Mouse (Mus musculus) E14TG2a.4 (cell line): ENCODE data around the gene Pdhb.

Experiments
- H3K27me3 ChIP-seq: 2 replicates; pipeline ENCODE4 v1.6.1; 2014; ENCODE audit warnings: low read length, control low read depth; ENCODE audit not compliant: insufficient read depth
- H3K36me3 ChIP-seq: 2 replicates; pipeline ENCODE4 v1.6.1; 2014; ENCODE audit warnings: low read length, control low read depth; ENCODE audit not compliant: insufficient read depth
- H3K4me1 ChIP-seq: replicated peaks from 2 replicates; pipeline ENCODE4 v1.6.1; 2014; ENCODE audit warnings: low read depth, low read length, control low read depth
- H3K4me3 ChIP-seq: replicated peaks from 2 replicates; pipeline ENCODE4 v1.5.1; 2014; ENCODE audit warnings: mild to moderate bottlenecking, low read length
- H3K9me3 ChIP-seq: 2 replicates; pipeline ENCODE4 v1.6.1; 2014; ENCODE audit warnings: low read length, control low read depth
- CTCF ChIP-seq: conservative IDR thresholded peaks from 2 replicates; pipeline ENCODE4 v1.5.1; 2014; ENCODE audit warnings: low read length
- NANOG ChIP-seq: IDR thresholded peaks from 2 replicates; pipeline ENCODE4 v1.6.1; 2014; ENCODE audit warnings: borderline replicate concordance, low read length, mixed read lengths
- POU5F1 ChIP-seq: IDR thresholded peaks from 2 replicates; pipeline ENCODE4 v1.6.1; 2014; ENCODE audit warnings: low read length, borderline replicate concordance

Pdhb gene

DNA sequence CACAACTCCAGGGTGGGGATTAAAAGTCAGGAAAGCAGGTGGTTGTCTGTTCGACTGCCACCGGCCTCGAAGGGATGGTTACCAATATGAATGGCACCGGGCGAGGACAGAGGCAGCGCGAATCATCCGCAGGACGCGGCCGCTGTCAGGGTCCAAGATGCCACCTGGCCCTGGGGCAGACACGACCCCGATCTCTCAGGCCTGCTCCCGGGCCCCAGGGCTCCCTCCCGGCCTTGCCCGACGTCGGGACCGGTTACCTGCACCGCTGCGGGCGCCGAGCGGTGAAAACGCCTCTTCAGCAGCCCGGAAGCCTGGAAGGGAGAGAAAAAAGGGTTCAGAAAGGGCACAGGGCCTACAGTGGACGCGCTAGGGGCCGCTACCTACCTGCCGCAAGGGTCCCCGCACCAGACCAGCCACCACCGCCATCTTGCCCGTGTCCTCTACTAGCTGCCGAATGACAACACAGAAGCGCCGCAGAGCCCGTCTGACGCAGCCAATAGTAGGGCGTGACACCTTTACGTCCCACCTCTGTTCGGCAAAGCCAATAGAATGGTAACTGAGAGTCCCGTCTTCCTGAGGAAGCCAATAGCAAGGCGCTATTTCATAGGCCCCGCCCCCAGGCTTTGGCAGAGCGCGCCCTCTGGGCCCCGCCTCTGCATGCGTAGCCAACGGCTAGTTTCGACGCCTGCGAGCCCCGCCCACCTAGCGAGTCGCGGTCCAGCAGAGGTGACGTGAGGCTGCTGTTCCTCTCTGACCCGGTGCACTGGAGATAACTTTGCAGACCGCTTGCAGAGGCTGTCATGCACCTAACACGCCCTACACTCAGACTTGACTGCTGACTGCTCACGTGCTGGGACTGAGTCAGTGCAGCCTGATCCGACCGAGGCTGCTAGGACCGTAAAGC is at the start of gene Pdhb:
Gene Pdhb (minus strand): TSS at position 519 of the 904 bp plus-strand sequence.
- Histone ChIP-seq H3K36me3 (peaks cover 40% of the 10 kb centered on the region), H3K4me1 (peaks cover 43% of the 10 kb centered on the region), H3K27me3 (no peaks in the 10 kb centered on the region), H3K9me3 (no peaks in the 10 kb centered on the region), H3K4me3 (peak within 1 kb of the TSS; percentile 98)
- no peak for TF ChIP-seq CTCF
- no peak for TF ChIP-seq NANOG
- TF ChIP-seq POU5F1, result no peak

DNA sequence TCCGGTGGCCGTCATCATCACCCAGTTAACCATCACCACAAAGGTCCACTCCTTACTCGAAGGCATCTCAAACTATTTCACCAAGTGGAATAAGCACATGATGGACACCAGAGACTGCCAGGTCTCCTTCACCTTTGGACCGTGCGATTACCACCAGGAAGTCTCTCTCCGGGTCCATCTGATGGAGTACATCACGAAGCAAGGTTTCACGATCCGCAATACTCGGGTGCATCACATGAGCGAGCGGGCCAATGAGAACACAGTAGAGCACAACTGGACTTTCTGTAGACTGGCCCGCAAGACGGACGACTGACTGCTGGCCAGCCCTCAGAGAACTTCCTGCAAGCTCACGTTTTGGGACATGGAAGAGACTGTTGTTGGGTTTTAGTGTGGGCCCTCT is 49.7 kb upstream of the Pdhb start:
- TF ChIP-seq NANOG (no peak), CTCF (no peak), POU5F1 (no peak)

DNA sequence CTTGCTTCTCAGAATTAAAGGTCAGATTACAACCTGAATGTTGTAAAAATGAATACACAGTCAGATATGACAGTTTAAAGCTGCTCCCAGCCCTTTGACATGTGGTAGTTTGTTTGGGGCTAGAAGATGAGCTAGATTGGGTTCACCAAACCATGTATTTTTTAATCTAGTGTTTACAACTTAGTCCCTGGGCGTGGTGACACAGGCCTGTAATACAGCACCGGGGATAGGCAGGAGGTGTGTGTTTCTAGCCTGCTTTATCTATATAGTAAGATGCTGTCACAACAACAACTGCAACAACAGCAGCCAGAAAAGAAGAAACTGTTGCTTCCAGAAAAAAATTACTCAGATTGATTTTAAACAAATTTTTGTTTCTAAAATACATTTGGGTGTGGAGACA is 48.1 kb upstream of the Pdhb start:
- H3K9me3 ChIP-seq, result no peaks in the 10 kb centered on the region

More for the DNA sequence above, 49.7 kb upstream of the Pdhb start:
- Histone ChIP-seq H3K36me3 (peaks cover 41% of the 10 kb centered on the region), H3K4me1 (peaks cover 28% of the 10 kb centered on the region), H3K27me3 (no peaks in the 10 kb centered on the region), H3K9me3 (no peaks in the 10 kb centered on the region), H3K4me3 (no peak overlapping the region)

GRCm38 (mm10) chr14:8220306-8220705 is 47.5 kb upstream of the Pdhb start:
- H3K36me3 ChIP-seq, result peaks cover 41% of the 10 kb centered on the region
- peaks cover 51% of the 10 kb centered on the region for H3K4me1 ChIP-seq
- H3K9me3 ChIP-seq, result no peaks in the 10 kb centered on the region
- TF ChIP-seq NANOG (no peak), CTCF (peak; percentile 65), POU5F1 (no peak)
- no peaks in the 10 kb centered on the region for H3K27me3 ChIP-seq
- no peak overlapping the region; the same call in 1 of the 2 replicates for H3K4me3 ChIP-seq

More for the DNA sequence above, 48.1 kb upstream of the Pdhb start:
- TF ChIP-seq CTCF (no peak), POU5F1 (no peak), NANOG (no peak)
- Histone ChIP-seq H3K4me1 (peaks cover 45% of the 10 kb centered on the region), H3K27me3 (no peaks in the 10 kb centered on the region), H3K4me3 (no peak overlapping the region), H3K36me3 (peaks cover 41% of the 10 kb centered on the region)

DNA sequence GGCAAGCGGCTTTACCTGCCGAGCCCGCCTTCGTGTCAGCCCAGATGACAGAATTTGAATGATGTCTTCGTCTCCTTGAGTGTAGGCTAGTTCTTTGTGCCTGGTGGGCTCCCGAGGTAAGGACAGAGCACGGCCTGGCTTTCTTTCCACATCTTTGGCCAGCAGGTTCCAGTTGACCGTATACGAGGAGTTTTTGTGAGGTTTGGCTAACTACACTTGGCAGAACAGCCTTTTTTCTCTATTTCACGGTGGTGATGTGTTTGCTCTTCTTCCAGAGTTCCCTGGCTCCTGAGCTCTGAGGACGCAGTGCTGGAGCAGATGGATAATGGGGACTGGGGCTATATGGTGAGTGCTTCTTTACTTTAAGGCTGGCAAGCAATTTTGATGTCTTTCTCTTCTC is 47.1 kb upstream of the Pdhb start:
- H3K4me3 ChIP-seq, result peak overlapping the region; percentile 50; the same call in 1 of the 2 replicates
- H3K4me1 ChIP-seq, result peaks cover 55% of the 10 kb centered on the region
- no peaks in the 10 kb centered on the region for H3K27me3 ChIP-seq
- TF ChIP-seq CTCF (no peak), POU5F1 (no peak), NANOG (no peak)
- no peaks in the 10 kb centered on the region for H3K9me3 ChIP-seq
- H3K36me3 ChIP-seq, result peaks cover 41% of the 10 kb centered on the region

- TF ChIP-seq POU5F1 (no peak), NANOG (peak; percentile 66; the same call in 1 of the 2 replicates)
- Histone ChIP-seq H3K27me3 (no peaks in the 10 kb centered on the region), H3K4me1 (peaks cover 59% of the 10 kb centered on the region), H3K4me3 (peak overlapping the region; percentile 50), H3K36me3 (peaks cover 33% of the 10 kb centered on the region), H3K9me3 (no peaks in the 10 kb centered on the region)
These were observed 46.0 kb upstream of the Pdhb start for GRCm38 (mm10) chr14:8218730-8219380.

DNA sequence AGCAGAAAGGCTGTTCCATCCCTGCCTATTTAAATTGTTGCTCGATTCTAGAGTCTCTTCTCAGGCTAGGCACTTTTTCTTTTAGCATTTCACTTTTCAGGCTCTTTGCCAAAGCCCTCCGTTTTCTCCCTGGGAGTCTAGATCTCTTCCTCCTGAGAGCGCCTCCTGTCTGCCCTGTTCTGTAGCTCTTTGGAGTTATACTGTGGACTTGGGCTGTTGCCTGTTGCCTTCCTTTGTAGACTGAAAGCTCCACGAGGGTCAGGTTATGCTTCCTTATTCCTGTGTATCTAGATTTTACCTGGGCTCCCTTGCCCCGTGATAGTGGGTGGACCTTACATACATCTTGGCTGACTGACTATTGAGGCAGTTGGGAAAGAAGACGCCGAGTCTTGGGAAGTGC is 45.4 kb upstream of the Pdhb start:
- peaks cover 59% of the 10 kb centered on the region for H3K4me1 ChIP-seq
- no peaks in the 10 kb centered on the region for H3K9me3 ChIP-seq
- H3K36me3 ChIP-seq, result peaks cover 27% of the 10 kb centered on the region
- TF ChIP-seq POU5F1 (no peak), CTCF (no peak), NANOG (no peak)
- peak overlapping the region; percentile 50 for H3K4me3 ChIP-seq
- no peaks in the 10 kb centered on the region for H3K27me3 ChIP-seq

DNA sequence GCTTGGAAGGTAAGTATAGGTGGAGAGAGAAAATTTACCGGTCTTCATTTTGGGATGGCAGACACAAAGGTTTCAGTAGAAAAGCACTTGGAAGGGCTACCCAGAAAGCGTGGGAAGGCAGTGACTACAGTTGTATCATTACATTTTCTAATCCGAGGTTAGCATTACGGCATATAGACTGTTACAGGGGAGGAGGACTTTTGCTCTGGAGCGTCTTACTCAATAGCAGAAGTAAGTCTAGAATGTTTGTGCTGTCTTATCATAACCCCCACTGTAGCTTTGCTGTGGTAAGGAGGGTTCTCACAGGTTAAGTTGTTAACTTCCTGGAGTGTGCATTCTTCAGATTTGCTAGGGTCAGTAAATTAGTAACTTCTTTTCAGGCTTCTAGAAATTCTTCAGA is 43.3 kb upstream of the Pdhb start:
- TF ChIP-seq NANOG (no peak), CTCF (no peak), POU5F1 (no peak)

More for the DNA sequence above, 43.3 kb upstream of the Pdhb start:
- H3K27me3 ChIP-seq, result no peaks in the 10 kb centered on the region
- H3K4me3 ChIP-seq, result peak overlapping the region; percentile 93; the same call in 1 of the 2 replicates
- peaks cover 63% of the 10 kb centered on the region for H3K4me1 ChIP-seq
- no peaks in the 10 kb centered on the region for H3K9me3 ChIP-seq
- H3K36me3 ChIP-seq, result peaks cover 7% of the 10 kb centered on the region; the same call in 1 of the 2 replicates
